Mouse (Mus musculus): ENCODE measurements around the gene Lmbr1l.

The Lmbr1l gene

GRCm38 (mm10) chr15:98895635-98896589 is 22.1 kb downstream of the Lmbr1l start:
- no peak for DNase-seq (ENCODE audit: low spot score in 2 of 2)

- DNase-seq (ENCODE audit: low spot score in 2 of 2), result no peak
Measured at GRCm38 (mm10) chr15:98894746-98895634, 23.0 kb downstream of the Lmbr1l start.

GRCm38 (mm10) chr15:98893940-98894745 is 23.9 kb downstream of the Lmbr1l start, which contains the start of gene Rhebl1:
Rhebl1 (minus strand) TSS chr15:98894540.
- peak in 1 of 2 experiments; percentile 30 for DNase-seq (ENCODE audit: low spot score in 2 of 2)

- no peak for DNase-seq (ENCODE audit: low spot score in 2 of 2)
Measured at GRCm38 (mm10) chr15:98893036-98893435, 25.0 kb downstream of the Lmbr1l start.

GRCm38 (mm10) chr15:98891907-98892606 is 26.0 kb downstream of the Lmbr1l start:
- peak in 1 of 2 experiments; percentile 58 for DNase-seq (ENCODE audit: low spot score in 2 of 2)

- DNase-seq (ENCODE audit: low spot score in 2 of 2), result no peak
Measured at GRCm38 (mm10) chr15:98891198-98891742, 26.8 kb downstream of the Lmbr1l start.

- DNase-seq (ENCODE audit: low spot score in 2 of 2), result no peak
Measured at GRCm38 (mm10) chr15:98887526-98887925, 30.5 kb downstream of the Lmbr1l start.

GRCm38 (mm10) chr15:98886667-98887387 is 31.2 kb downstream of the Lmbr1l start:
- DNase-seq (ENCODE audit: low spot score in 2 of 2), result no peak

- no peak for DNase-seq (ENCODE audit: low spot score in 2 of 2)
Measured at GRCm38 (mm10) chr15:98884106-98884505, 33.9 kb downstream of the Lmbr1l start.

- DNase-seq (ENCODE audit: low spot score in 2 of 2), result no peak
Measured at GRCm38 (mm10) chr15:98883661-98884060, 34.4 kb downstream of the Lmbr1l start.

- DNase-seq (ENCODE audit: low spot score in 2 of 2), result no peak
Measured at GRCm38 (mm10) chr15:98881656-98882008, 36.4 kb downstream of the Lmbr1l start.

GRCm38 (mm10) chr15:98880978-98881655 is 36.9 kb downstream of the Lmbr1l start:
- peak; percentile 86 to 91 for DNase-seq (ENCODE audit: low spot score in 2 of 2)

GRCm38 (mm10) chr15:98877331-98877730 is 40.7 kb downstream of the Lmbr1l start:
- no peak for DNase-seq (ENCODE audit: low spot score in 2 of 2)

GRCm38 (mm10) chr15:98871916-98872888 is 45.8 kb downstream of the Lmbr1l start:
- peak; percentile 90 to 93 for DNase-seq (ENCODE audit: low spot score in 2 of 2)

- peak in 1 of 2 experiments; percentile 25 for DNase-seq (ENCODE audit: low spot score in 2 of 2)
Measured at GRCm38 (mm10) chr15:98871070-98871915, 46.7 kb downstream of the Lmbr1l start, which contains the start of gene Kmt2d. Kmt2d (minus strand) TSS chr15:98871204.

- DNase-seq (ENCODE audit: low spot score in 2 of 2), result peak in 1 of 2 experiments; percentile 42
Measured at GRCm38 (mm10) chr15:98870179-98871069, 47.6 kb downstream of the Lmbr1l start.

Data from frontal cortex, postnatal 10 days (tissue).